In the genomic region with DNA sequence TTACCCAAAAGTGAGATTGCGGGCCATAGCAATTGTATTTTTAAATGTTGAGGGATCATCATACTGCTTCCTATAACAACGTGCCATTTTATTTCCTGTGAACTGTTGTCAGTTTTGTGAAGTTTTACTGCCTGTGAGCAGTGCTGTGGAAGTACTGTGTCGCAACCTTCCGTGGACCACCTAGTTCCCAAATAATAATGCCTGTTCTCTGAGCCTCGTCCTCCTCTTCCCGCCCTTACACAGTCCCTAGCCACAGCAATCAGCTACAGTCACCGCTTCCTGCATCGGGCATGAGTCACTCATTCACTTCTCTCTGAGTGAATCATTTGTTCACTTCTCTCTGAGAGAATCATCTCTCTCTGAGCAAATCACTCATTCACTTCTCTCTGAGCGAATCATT, we compare ENCODE assay signal across 17 mouse cellular contexts.
"Had no signal": no experiment of that assay in that cellular context is flagged by ENCODE, and none has a peak within 500 bp of the region (broad histone marks: within the 10 kb centered on the region; RNA-seq: fewer than 3 reads in every experiment).

No protein-coding gene starts in this region.

- DNase-seq: kidney, postnatal 25 days; layer of hippocampus, adult 9-11 months; liver, embryonic 13.5 days; lung, adult 2 months; lung, postnatal 14 days; midbrain, embryonic 14.5 days; right cerebral cortex, adult 18-20 months; right cerebral cortex, postnatal 14 days; right cerebral cortex, postnatal 4 days; thymus, adult 2 months; thymus, postnatal 14 days; thymus, postnatal 4 days had no signal

- H3K4me2 ChIP-seq: liver, embryonic 13.5 days; midbrain, embryonic 11.5 days had no signal

- H3K27me3 ChIP-seq: liver, embryonic 13.5 days had no signal

- H3K9ac ChIP-seq: liver, embryonic 13.5 days had no signal

- H3K9me3 ChIP-seq: liver, embryonic 13.5 days had no signal

- H3K4me1 ChIP-seq: liver, embryonic 13.5 days had no signal

- H3K4me3 ChIP-seq: layer of hippocampus, adult 2 months; liver, embryonic 13.5 days had no signal

- H3K27ac ChIP-seq: kidney, postnatal 0 days; layer of hippocampus, adult 2 months; liver, embryonic 13.5 days; macrophage; stomach, postnatal 0 days had no signal
